Mouse (Mus musculus): Measurements from ENCODE around the gene Tmem163. TPM values are rescaled to one million over a fixed set of nuclear protein-coding genes. Genes with fewer than 3 reads are reported as not detected.

The Tmem163 gene
- polyA plus RNA-seq, 1 experiment, result not detected

GRCm38 (mm10) chr1:127453397-127453796 is 226.0 kb downstream of the Tmem163 start:
- Histone ChIP-seq H3K4me3 (ENCODE audit: insufficient read depth, low read length) (no peak overlapping the region), H3K4me1 (ENCODE audit: control insufficient read depth, insufficient read depth, low read length) (no peaks in the 10 kb centered on the region), H3K27ac (ENCODE audit: insufficient read depth, low read length) (no peak overlapping the region)
- TF ChIP-seq CTCF (IDR thresholded peaks at IDR 0.05; ENCODE audit: borderline replicate concordance, insufficient read depth, low read length) (no peak), POLR2A (IDR thresholded peaks at IDR 0.05; ENCODE audit: low read depth, low read length) (no peak)

DNA sequence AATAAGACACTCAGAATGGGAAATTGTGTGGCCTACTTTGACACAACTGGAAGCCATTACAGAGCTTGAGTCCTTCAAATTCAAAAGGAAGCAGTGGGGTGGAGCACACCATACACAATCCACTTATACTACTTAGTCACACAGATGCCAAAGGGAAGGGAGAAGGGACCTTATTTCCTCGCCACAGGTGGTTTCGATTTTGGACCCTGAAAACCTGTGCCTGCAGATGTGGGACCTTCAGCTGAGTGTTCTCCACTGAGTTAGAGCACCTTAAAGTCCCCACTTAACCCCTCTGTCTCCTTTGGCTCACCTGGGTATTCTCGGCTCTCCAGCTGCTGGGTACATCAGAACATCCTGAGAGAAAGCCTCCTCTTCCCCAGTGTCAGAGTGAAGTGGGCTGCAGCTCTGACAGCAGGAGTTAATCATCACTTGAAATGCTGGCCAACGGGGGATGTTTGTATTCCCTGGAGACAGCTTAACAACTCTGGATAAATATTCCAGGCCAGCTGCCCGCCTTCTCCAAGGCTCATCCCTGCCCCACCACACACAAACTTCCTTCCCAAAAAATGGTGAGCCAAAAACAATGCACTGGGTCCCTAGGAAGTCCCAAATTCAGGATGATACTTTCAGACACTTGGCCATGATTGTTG is 234.4 kb downstream of the Tmem163 start:
- Histone ChIP-seq H3K27ac (ENCODE audit: insufficient read depth, low read length) (no peak overlapping the region), H3K4me3 (ENCODE audit: insufficient read depth, low read length) (no peak overlapping the region), H3K4me1 (ENCODE audit: control insufficient read depth, insufficient read depth, low read length) (peaks cover 10% of the 10 kb centered on the region)
- TF ChIP-seq POLR2A (IDR thresholded peaks at IDR 0.05; ENCODE audit: low read depth, low read length) (no peak), CTCF (IDR thresholded peaks at IDR 0.05; ENCODE audit: borderline replicate concordance, insufficient read depth, low read length) (no peak)

GRCm38 (mm10) chr1:127442880-127443877 is 236.2 kb downstream of the Tmem163 start:
- peaks cover 10% of the 10 kb centered on the region for H3K4me1 ChIP-seq (ENCODE audit: control insufficient read depth, insufficient read depth, low read length)
- H3K4me3 ChIP-seq (ENCODE audit: insufficient read depth, low read length), result no peak overlapping the region
- TF ChIP-seq CTCF (IDR thresholded peaks at IDR 0.05; ENCODE audit: borderline replicate concordance, insufficient read depth, low read length) (no peak), POLR2A (IDR thresholded peaks at IDR 0.05; ENCODE audit: low read depth, low read length) (no peak)
- no peak overlapping the region for H3K27ac ChIP-seq (ENCODE audit: insufficient read depth, low read length)

DNA sequence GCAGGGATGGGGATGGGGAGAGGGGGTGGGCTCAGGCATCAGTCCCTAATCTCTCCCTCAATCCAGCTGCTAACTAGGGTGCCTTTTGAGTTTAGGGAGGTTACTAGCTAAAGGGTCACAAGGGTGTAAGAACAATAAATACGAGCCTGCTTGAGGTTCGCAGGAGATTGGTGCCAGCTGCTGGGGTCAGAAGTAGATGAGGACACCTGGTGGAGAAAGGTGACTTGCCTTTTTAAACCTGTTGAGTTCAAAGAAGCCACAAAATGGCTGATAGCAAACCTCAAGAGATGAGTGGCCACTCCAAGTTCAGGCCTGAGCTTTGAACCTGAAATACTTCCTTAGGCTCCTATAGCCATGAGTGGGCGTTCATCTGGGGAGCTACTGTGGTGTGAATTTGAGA is 237.6 kb downstream of the Tmem163 start:
- TF ChIP-seq POLR2A (IDR thresholded peaks at IDR 0.05; ENCODE audit: low read depth, low read length) (no peak), CTCF (IDR thresholded peaks at IDR 0.05; ENCODE audit: borderline replicate concordance, insufficient read depth, low read length) (no peak)
- H3K4me3 ChIP-seq (ENCODE audit: insufficient read depth, low read length), result no peak overlapping the region
- H3K27ac ChIP-seq (ENCODE audit: insufficient read depth, low read length), result no peak overlapping the region
- H3K4me1 ChIP-seq (ENCODE audit: control insufficient read depth, insufficient read depth, low read length), result peaks cover 10% of the 10 kb centered on the region

- TF ChIP-seq POLR2A (IDR thresholded peaks at IDR 0.05; ENCODE audit: low read depth, low read length) (no peak), CTCF (IDR thresholded peaks at IDR 0.05; ENCODE audit: borderline replicate concordance, insufficient read depth, low read length) (no peak)
- peaks cover 10% of the 10 kb centered on the region for H3K4me1 ChIP-seq (ENCODE audit: control insufficient read depth, insufficient read depth, low read length)
These were observed 238.3 kb downstream of the Tmem163 start for GRCm38 (mm10) chr1:127441007-127441406.

GRCm38 (mm10) chr1:127439452-127439891 is 239.9 kb downstream of the Tmem163 start:
- no peak overlapping the region for H3K27ac ChIP-seq (ENCODE audit: insufficient read depth, low read length)
- no peak for TF ChIP-seq CTCF (IDR thresholded peaks at IDR 0.05; ENCODE audit: borderline replicate concordance, insufficient read depth, low read length)
- TF ChIP-seq POLR2A (IDR thresholded peaks at IDR 0.05; ENCODE audit: low read depth, low read length), result no peak
- H3K4me1 ChIP-seq (ENCODE audit: control insufficient read depth, insufficient read depth, low read length), result peaks cover 2% of the 10 kb centered on the region
- no peak overlapping the region for H3K4me3 ChIP-seq (ENCODE audit: insufficient read depth, low read length)

More at GRCm38 (mm10) chr1:127441007-127441406, 238.3 kb downstream of the Tmem163 start:
- Histone ChIP-seq H3K27ac (ENCODE audit: insufficient read depth, low read length) (no peak overlapping the region), H3K4me3 (ENCODE audit: insufficient read depth, low read length) (no peak overlapping the region)

DNA sequence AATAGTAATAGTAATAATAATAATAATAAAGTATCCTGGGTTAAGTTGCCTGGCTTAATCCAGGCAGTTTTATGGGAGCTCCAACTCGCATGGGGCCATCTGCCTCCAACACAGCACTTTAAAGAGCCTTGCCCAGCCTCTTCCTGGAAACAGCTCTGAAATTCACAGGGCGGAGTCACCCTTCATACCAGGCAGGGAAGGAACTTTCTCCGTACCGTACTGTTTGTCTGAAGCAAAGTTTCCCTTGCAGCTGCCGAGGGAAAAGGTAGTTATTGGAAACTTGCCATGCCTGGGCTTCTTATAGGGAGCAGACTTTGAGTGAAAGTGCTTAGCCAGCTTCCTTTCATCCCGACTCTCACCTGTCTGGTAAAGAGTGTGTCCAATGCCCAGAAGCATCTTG is 242.3 kb downstream of the Tmem163 start:
- H3K4me1 ChIP-seq (ENCODE audit: control insufficient read depth, insufficient read depth, low read length), result no peaks in the 10 kb centered on the region
- H3K27ac ChIP-seq (ENCODE audit: insufficient read depth, low read length), result no peak overlapping the region
- no peak overlapping the region for H3K4me3 ChIP-seq (ENCODE audit: insufficient read depth, low read length)
- TF ChIP-seq CTCF (IDR thresholded peaks at IDR 0.05; ENCODE audit: borderline replicate concordance, insufficient read depth, low read length), result no peak
- no peak for TF ChIP-seq POLR2A (IDR thresholded peaks at IDR 0.05; ENCODE audit: low read depth, low read length)

Other genes with a start within 250 kb of the Tmem163 start
- not detected in 2 replicates for gene Acmsd, start 49.9 kb upstream of the Tmem163 start, polyA plus RNA-seq (2011; ENCODE audit: insufficient read length, low read depth, missing spikeins)
- 43.5 and 49.0 TPM in 2 replicates for gene Ccnt2, start 94.6 kb upstream of the Tmem163 start, polyA plus RNA-seq (2011; ENCODE audit: insufficient read length, low read depth, missing spikeins)
- not detected in 2 replicates for gene Map3k19, start 175.5 kb upstream of the Tmem163 start, polyA plus RNA-seq (2011; ENCODE audit: insufficient read length, low read depth, missing spikeins)
- gene Rab3gap1, start 189.2 kb upstream of the Tmem163 start, polyA plus RNA-seq (2011; ENCODE audit: insufficient read length, low read depth, missing spikeins), result 35.4 and 38.4 TPM in 2 replicates

All from embryonic fibroblast, embryonic 13.5 days (primary cell).